Mouse (Mus musculus) embryo, embryonic 10.5 days (tissue): ENCODE data around the gene March2.
"Not testable (repeated sequence)": the region's sequence is repeated elsewhere in the genome, so short reads cannot be mapped to it uniquely, and the experiment has no call there.

Source experiments
- DNase-seq: peaks from one replicate; pipeline ENCODE4 v3.0.0-alpha.2; 2015; ENCODE audit warnings: low spot score

Gene March2

DNA sequence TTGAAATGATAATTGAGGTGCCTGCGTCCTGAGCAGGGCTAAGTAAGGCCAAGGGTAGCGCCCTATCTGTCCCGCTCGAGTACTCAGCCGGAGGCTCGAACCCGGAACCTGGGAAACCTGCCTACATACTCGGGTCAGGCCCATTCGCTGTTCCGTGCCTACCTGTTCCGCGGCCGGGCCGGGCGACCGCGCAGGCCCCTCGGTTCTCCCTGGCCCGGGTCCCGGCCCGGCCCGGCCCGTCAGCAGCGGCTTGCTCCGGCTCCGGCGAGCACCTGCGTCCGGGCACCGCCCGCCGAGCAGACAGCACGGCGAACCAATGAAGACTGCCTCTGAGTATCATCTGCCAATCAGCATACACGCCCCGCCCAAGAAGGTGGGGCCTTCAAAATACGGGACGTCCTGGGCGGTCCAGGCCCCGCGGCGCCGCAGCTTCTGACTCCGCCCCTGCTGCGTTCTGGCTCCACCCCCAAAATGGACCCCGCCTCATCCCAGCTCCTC, at the start of gene March2:
Gene March2 (minus strand): TSS at position 287 of the 498 bp plus-strand sequence.
- DNase-seq: peak; percentile 98

DNA sequence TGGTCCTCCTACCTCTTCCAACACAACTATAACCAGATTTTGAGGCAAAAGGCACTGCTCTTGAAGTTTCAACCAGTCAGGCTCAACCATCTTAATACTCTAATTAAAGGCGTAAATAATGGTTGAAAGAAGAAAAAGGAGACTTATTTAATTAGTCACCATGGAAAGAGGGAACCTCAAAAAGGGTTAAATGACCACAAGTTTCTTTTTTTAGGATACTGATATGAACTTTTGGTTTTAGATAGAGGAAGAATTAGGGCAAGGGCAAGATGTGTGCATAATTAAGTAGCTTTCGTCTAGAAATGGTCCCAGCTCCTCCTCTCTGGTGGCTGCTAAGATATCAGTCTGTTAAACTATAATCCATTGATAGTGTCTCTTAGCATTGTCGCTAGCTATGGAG, 47.9 kb upstream of the March2 start:
- no peak for DNase-seq

- peak; percentile 100 for DNase-seq
These were observed 42.0 kb upstream of the March2 start, which contains the start of gene Rab11b for GRCm38 (mm10) chr17:33760255-33761165. Rab11b (minus strand) TSS chr17:33760530.

- peak; percentile 92 for DNase-seq
These were observed 41.3 kb upstream of the March2 start for GRCm38 (mm10) chr17:33759767-33760254.

DNA sequence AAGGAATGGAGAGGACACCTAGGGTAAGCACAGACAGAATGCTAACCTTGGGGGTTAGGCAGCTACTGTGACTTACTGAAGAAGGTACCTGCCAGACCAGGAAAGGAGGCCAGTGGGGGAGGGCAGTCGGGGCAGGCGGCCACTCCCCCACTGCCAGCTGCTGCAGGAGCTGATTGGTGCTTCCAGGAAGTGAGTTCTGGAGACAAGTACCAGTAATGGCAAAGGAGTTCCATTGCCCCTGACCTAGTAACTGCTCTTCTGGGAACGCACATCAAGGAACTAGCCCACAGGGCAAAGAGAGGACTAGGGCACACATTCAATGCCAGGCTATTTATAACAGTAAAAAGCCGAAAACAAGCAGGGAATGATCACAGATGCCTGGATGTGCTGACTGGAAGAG, 38.8 kb upstream of the March2 start:
- no peak for DNase-seq

DNA sequence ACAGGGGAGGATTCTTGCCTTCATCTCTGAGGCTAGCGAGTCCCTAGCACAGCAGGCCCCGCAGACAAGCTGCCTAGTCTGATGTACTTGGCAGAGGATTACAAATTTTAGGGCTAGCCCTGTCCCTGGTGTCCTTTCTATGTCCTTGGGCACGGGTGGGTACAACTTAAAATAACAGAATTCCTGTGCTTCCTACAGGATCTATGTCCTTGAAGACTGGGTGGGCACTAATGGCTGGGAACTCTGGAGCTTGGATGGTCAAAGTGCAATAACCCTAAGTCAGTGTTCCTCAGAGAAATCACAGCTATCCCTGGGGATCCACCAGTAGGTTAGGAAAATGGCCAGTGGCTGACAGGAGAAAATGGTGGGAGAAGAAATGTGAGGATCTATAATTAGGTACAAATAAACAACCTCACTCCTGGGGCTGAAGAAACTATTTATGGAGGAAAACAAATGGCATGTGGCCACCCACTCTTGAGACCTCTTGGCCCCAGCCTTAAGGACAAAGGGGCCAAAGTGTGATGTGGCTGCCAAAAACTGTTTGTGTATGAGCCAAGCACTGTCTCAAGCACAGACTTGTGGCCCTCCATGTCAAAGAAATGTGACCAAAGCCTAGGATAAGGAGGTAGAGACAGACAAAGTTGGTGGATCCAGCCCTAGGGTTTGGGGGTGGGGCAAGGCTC, 37.8 kb upstream of the March2 start:
- no peak for DNase-seq

GRCm38 (mm10) chr17:33755418-33756107, 37.1 kb upstream of the March2 start:
- DNase-seq: no peak

DNA sequence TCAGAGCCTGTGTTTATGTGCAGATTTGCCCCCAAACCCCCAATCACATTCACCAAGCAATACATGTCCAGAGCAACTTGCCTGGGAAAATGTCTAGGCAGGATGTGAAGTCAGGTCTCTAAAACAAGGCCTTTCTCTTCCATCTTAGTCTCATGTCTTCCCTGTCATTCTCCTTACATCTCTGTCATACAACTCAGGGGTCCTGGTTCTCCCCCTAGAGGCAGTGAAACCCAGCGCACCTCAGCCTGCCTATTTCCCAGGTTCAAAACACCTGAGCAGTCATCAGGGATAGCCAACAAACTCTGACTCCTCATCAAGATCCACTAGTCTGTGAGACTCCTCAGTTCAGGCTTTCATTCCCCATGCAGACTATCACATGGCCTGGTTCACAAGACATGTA, 36.2 kb upstream of the March2 start:
- no peak for DNase-seq

DNA sequence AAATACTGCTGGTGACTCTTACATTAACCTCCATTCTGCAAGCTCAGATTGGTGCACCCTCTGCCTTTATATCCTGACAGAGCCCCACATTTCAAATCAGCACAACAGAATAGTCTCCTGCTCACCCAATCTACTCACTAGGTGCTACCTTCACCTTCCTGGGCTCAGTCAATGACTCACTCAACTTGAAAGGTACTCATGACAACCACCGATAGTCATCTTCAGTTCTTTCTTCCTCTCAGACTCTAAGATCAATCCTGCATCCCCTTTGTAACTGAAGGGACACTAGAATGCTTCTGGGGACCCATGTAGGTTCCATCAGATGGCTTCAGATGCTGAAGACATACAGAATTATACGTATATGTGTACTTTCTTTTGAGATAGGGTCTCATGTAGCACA, 33.8 kb upstream of the March2 start:
- DNase-seq: no peak

GRCm38 (mm10) chr17:33751181-33751580, 32.7 kb upstream of the March2 start:
- no peak for DNase-seq

DNA sequence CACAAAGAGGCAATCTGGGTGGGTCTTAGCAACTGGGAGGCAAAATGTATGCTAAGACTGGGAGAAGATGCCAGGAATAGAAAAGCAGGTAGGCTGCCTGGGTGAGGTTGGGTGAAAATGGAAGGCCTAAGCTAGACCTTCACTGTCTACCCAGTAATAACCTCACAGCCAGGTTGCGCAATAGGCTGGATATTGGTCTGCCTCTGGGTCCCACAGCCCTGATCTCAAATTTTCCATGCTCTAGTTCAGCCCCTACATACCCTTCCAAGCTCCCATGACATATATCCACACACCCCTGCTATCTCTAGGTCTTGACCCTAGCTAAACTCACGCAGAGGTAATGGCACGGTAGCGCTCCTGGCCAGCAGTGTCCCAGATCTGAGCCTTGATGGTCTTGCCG, 31.0 kb upstream of the March2 start:
- no peak for DNase-seq

DNA sequence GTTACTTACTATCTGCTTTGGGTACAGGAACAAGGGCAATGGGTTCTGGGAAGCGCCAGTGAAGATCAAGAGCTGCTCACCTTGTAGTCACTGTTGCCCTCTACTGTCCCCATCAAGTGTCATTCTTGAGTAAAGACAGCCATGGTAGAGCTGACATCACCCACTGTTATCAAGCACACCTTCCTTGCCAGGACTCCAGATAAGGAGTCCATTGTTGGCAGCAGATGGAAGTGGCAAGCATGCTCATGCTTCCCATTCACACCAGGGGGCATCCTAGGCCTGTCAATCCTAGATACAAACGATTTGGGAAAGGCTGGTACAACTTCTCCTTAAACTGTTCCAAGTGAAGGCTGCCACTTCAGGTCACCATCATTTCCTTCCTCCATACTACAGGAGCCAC, 27.5 kb upstream of the March2 start:
- DNase-seq: peak; percentile 36

- DNase-seq: no peak
These were observed 26.4 kb upstream of the March2 start for GRCm38 (mm10) chr17:33744686-33745384.

DNA sequence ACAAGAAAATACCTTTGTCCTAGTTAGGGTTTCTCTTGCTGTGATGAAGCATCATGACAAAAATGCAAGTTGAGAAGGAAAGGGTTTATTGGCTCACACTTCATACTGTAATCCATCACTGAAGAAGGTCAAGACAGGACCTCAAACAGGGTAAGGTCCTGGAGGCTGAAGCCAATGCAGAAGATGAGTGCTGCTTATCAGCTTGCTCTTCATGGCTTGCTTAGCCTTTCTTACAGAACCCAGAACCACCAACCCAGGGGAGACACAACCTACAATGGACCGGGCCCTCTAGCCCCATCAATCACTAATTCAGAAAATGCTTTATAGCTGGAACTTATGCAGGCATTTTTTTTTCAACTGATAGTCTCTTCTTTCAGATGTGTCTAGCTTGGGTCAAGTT, 23.9 kb upstream of the March2 start:
- no peak for DNase-seq

- DNase-seq: not testable (repeated sequence)
These were observed 15.1 kb upstream of the March2 start for GRCm38 (mm10) chr17:33733526-33733925.

- DNase-seq: not testable (repeated sequence)
These were observed 14.2 kb upstream of the March2 start for GRCm38 (mm10) chr17:33732556-33733083.

- DNase-seq: no peak
These were observed 10.7 kb upstream of the March2 start for GRCm38 (mm10) chr17:33729215-33729614.

DNA sequence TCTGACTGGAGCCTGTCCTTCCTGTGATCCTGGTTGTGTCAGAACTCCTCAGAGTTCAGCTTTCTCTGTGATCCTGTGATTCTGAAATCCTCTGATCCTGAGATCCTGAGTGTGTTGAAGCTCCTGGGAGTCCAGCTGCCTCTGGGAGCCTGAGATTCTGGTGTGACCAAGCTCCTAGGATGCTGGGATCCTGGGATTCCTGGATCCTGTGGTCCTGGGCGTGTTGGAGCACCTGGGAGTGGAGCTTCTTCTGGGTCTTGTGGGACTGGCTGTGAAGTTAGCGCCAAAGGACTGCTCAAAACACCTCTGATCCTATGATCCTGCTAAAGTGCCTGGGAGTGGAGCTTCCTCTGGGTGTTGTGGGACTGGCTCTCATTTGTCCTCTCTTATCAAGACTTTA, 9.9 kb upstream of the March2 start:
- DNase-seq: no peak

DNA sequence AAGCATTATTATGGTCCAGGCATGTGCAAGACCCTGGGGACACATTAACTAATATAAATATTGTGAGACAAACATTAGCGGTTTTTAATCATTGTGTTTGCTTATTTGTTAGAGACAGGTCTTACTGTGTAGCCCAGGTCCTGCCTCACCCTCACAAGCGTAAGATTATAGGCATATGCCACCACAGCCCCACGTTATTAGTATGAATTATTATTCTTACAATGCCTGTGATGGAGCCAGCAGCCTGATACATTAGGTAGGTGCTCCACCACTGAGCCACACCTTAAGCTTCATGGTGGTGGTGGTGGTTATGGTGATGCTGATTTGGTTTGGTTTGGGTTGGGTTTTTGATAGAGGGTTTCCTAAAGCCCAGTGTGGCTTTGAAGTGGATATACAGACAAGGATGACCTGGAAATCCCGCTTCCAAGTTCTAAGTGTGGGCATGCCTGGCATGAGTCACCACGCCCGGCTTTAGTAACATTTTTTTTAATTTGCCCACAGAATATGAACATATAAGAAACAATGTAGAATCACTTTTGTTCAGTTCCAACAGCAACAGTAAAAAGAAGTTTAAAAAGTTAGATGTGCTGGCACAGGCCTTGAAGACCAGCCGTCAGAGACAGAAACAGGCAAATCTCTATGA, 1.4 kb upstream of the March2 start:
- no peak for DNase-seq

DNA sequence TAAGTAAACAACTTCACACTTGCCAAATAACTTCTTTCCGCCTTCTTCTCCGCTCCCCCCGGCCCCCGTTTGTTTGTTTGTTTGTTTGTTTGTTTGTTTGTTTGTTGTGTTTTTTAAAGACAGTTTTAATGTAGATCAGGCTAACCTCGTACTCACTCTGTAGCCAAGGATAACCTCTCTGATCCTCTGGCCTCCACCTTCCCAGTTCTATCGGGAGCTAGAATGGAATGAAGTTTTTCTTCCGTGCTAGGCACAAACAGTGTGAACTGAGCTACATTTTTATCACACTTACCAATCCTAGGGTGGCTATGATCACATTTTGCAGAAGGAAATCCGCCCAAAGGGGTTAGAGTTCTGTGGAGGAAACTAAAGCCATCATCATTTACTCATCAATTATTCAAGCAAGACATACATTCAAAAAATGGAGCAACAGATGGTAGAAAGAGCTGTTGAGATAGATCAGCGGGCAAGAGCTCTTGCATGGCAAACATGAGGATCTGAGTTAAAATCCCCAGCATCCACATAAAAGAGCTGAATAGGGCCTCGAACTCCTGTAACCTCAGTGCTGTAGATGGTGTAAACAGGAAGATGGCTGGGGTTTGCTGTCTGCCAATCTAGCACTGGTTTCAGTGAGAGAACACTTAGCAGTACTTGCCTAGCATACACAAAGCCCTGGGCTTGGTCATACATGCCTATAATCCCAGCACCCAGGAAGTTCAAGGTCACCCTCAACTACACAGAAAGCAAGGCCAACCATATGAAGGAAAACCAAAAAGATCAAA, 665 bp upstream of the March2 start:
- peak; percentile 11 for DNase-seq
